Mouse (Mus musculus) forebrain, embryonic 16.5 days (tissue): ENCODE results near the gene Pkp4. TPM values are rescaled to one million over a fixed set of nuclear protein-coding genes. Genes with fewer than 3 reads are reported as not detected.
A peak's percentile ranks its signal among the peaks of the same experiment; 100 is the strongest.

Experiments
- ATAC-seq: fragments of 200-750 bp; cut with Nextera tagmentation; 2 replicates; pipeline ENCODE4 v1.8.0; 2017; ENCODE audit warnings: mild to moderate bottlenecking, moderate library complexity
- H3K27ac ChIP-seq: fragments of 300-500 bp; sonication (generic); 2 replicates; pipeline ENCODE4 v1.5.1; 2014; ENCODE audit warnings: low read length, control low read depth
- H3K27me3 ChIP-seq: fragments of 300-500 bp; sonication (generic); replicated peaks from 2 replicates; pipeline ENCODE4 v1.6.1; 2014; ENCODE audit warnings: low read length; ENCODE audit not compliant: control insufficient read depth, insufficient read depth
- H3K36me3 ChIP-seq: fragments of 300-500 bp; sonication (generic); 2 replicates; pipeline ENCODE4 v1.6.1; 2014; ENCODE audit not compliant: control insufficient read depth, insufficient read depth
- H3K4me1 ChIP-seq: fragments of 300-500 bp; sonication (generic); replicated peaks from 2 replicates; pipeline ENCODE4 v1.6.1; 2014; ENCODE audit warnings: low read length; ENCODE audit not compliant: control insufficient read depth, insufficient read depth
- H3K4me2 ChIP-seq: fragments of 300-500 bp; sonication (generic); 2 replicates; pipeline ENCODE4 v1.6.1; 2014; ENCODE audit warnings: mild to moderate bottlenecking, low read length, control low read depth
- H3K4me3 ChIP-seq: fragments of 300-500 bp; sonication (generic); replicated peaks from 2 replicates; pipeline ENCODE4 v1.5.1; 2014; ENCODE audit warnings: mild to moderate bottlenecking, low read length, control low read depth
- H3K9ac ChIP-seq: fragments of 300-500 bp; sonication (generic); replicated peaks from 2 replicates; pipeline ENCODE4 v1.6.1; 2014; ENCODE audit warnings: low read depth, low read length, control low read depth
- H3K9me3 ChIP-seq: fragments of 300-500 bp; sonication (generic); 2 replicates; pipeline ENCODE4 v1.6.1; 2016; ENCODE audit warnings: low read length; ENCODE audit not compliant: control insufficient read depth
- WGBS: fragments of 180-500 bp; shearing (Covaris S2); extraction: QIAGEN DNeasy Blood & Tissue Kit; methylation state at CpG from one replicate; pipeline ENCODE4 v1.1.7; 2014; 5-methylcytosine and 5-hydroxymethylcytosine counted together
- polyA plus RNA-seq: library from polyadenylated mRNA; unstranded; fragments of >200 nt; fragmentation: Nextera tagmentation; extraction: Ambion mirVana; gene quantifications from 2 replicates; pipeline ENCODE4 v1.2.1, GENCODE M21; 2015

Gene Pkp4
- polyA plus RNA-seq, 1 experiment from 2014 or later, result 26.3 TPM

DNA sequence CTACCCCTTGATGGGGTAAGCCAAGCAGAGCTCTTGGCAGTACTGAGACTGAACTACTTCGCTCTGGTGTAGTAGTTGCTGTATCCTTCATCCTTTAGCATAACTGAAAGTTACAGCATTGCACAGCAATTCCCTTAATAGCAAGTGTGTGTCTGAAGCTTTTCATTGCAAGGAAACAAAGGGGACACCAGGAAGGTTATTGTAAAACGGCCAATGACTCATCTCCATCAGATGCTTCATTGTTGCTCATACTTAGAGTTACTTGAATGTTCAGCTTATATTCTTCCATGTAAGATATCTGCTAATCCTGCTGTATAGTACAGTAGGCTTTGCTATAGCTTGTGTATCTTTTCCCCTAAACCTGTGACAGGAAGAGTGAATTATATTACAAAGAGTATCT, 128.8 kb downstream of the Pkp4 start:
- H3K27me3 ChIP-seq, result no peaks in the 10 kb centered on the region
- H3K27ac ChIP-seq, result no peak overlapping the region
- 70% methylated on average over 2 of the region's 2 CpGs for WGBS
- H3K4me3 ChIP-seq, result no peak overlapping the region
- H3K9ac ChIP-seq, result no peak overlapping the region
- no peak overlapping the region for H3K4me2 ChIP-seq
- H3K36me3 ChIP-seq, result no peaks in the 10 kb centered on the region
- 0 out of 2 replicates have a peak, but pooled peaks cover 4% of the 10 kb centered on the region for H3K4me1 ChIP-seq
- ATAC-seq, result no peak
- H3K9me3 ChIP-seq, result no peaks in the 10 kb centered on the region

DNA sequence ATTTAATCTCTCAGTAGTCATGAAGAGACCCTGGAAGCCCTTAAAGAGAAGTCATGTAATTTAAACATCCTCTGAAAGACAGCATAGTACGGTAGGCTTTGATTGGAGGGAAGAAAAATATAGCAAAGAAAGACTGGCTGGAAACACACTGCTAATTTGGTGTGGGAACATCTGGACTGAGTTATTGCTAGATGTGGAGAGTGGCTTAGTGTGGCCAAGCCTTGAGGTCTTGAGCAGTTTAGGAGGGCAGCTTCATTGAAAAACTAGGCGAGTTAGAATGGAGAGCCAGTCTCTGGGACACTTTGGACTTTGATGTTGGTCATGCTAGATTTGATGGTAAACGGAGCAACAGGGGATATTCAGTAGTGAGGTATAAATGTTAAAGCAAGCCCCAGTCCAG, 129.7 kb downstream of the Pkp4 start:
- ATAC-seq, result no peak
- WGBS, result 93% methylated on average over 3 of the region's 3 CpGs
- H3K4me2 ChIP-seq, result no peak overlapping the region

DNA sequence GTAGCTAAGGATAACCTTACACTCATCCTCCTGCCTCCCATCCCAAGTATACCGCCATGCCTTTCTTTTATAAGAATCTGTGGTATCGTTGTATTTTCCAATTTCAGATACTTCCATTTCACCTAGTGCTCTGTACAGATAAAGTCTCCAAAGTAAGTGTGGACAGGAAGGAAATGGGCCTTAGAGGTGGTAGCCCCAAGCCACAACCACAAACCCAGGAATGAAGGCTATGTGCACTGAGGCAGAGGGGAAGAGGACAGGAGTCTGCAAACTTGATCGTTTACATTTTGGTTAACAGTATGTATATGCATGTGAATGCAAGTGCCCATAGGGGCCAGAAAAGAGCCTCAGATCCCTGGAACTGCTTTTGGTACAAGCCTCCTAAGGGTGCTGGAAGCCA, 139.2 kb downstream of the Pkp4 start:
- Histone ChIP-seq H3K9me3 (no peaks in the 10 kb centered on the region), H3K4me1 (peaks cover 13% of the 10 kb centered on the region), H3K9ac (no peak overlapping the region), H3K36me3 (no peaks in the 10 kb centered on the region), H3K27ac (no peak overlapping the region), H3K4me2 (no peak overlapping the region), H3K27me3 (no peaks in the 10 kb centered on the region), H3K4me3 (no peak overlapping the region)
- WGBS, result 86% methylated on average over 3 of the region's 3 CpGs
- no peak for ATAC-seq

More for the DNA sequence above, 129.7 kb downstream of the Pkp4 start:
- H3K36me3 ChIP-seq, result no peaks in the 10 kb centered on the region
- H3K9me3 ChIP-seq, result no peaks in the 10 kb centered on the region
- no peaks in the 10 kb centered on the region for H3K27me3 ChIP-seq
- no peak overlapping the region for H3K4me3 ChIP-seq
- no peak overlapping the region for H3K27ac ChIP-seq
- 0 out of 2 replicates have a peak, but pooled peaks cover 2% of the 10 kb centered on the region for H3K4me1 ChIP-seq
- no peak overlapping the region for H3K9ac ChIP-seq

DNA sequence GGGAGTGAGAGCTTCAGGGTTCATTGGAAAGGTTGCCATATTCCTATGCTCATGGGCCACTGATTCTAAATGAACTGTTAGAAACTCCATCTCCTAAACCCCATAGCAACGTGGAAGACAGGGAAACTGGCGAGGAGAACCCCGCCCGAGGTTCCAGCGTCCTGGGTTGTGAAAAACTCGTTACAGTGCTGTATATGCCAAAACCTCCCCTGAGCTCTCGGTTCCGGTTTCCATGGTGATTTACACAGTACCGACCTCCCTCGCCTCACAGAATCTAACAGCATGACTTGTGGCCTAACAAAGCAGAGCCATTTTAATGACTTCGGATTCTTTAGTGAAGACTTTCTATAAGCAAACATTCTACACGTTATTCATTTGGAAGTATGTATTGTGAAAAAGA, 141.0 kb downstream of the Pkp4 start:
- Histone ChIP-seq H3K9me3 (no peaks in the 10 kb centered on the region), H3K27ac (no peak overlapping the region), H3K4me3 (no peak overlapping the region), H3K36me3 (0 out of 2 replicates have a peak, but pooled peaks cover 2% of the 10 kb centered on the region), H3K9ac (no peak overlapping the region), H3K4me1 (peaks cover 13% of the 10 kb centered on the region), H3K4me2 (peak overlapping the region; percentile 6; the same call in 1 of the 2 replicates), H3K27me3 (no peaks in the 10 kb centered on the region)
- ATAC-seq, result peak; percentile 86
- WGBS, result 8% methylated on average over 12 of the region's 12 CpGs

DNA sequence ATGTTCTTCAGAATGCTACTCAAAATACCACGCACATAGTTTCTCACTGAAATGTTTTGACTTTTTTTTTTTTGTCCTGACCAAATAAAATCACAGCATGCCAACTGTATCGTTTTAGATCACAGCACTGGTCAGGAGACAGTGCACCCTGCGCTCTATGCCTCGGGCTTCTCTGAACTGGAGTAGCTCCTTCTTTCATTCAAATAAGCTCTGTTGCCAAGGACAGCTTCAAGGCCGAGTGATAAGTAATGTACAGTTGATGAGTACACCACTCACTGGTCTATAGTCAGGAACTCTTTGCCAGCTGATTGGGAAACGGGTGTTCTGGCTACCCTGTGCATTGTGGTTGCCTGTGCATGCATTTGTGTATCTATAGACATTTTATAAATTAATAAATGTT, 141.8 kb downstream of the Pkp4 start:
- no peak overlapping the region for H3K9ac ChIP-seq
- no peak for ATAC-seq
- 43% methylated on average over 6 of the region's 6 CpGs for WGBS

DNA sequence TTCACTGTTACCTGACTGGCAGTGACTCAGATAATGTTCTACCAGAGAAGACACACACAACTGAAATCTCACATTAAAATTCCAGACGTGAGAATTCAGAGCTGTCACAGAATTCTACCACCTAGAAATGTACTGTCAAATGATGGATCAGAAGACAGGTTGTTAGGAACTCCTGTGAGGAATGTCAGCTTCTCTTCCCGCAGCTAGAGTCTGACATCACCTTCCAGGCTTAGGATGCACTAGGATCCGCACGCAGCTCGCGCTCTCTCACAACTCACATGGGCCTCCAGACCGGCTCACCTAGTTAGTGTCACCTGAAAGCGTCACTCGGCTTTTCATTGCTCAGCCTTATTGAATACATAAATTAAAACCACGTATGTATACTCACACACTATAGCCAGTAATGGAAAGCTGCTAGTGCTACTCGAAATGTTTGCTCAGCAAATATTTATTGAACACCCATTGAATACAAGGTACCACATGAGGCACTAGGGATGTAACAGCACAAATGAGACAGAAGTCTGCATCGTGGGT, 142.9 kb downstream of the Pkp4 start:
- Histone ChIP-seq H3K27me3 (no peaks in the 10 kb centered on the region), H3K4me1 (peaks cover 13% of the 10 kb centered on the region), H3K9me3 (no peaks in the 10 kb centered on the region), H3K36me3 (peaks cover 5% of the 10 kb centered on the region), H3K4me3 (no peak overlapping the region), H3K27ac (no peak overlapping the region), H3K9ac (no peak overlapping the region), H3K4me2 (no peak overlapping the region)
- peak; percentile 51; the same call in 1 of the 2 replicates for ATAC-seq
- 87% methylated on average over 12 of the region's 12 CpGs for WGBS

More for the DNA sequence above, 141.8 kb downstream of the Pkp4 start:
- no peaks in the 10 kb centered on the region for H3K9me3 ChIP-seq
- H3K27me3 ChIP-seq, result no peaks in the 10 kb centered on the region
- peaks cover 13% of the 10 kb centered on the region for H3K4me1 ChIP-seq
- H3K4me2 ChIP-seq, result no peak overlapping the region
- no peak overlapping the region for H3K27ac ChIP-seq
- peaks cover 2% of the 10 kb centered on the region; the same call in 1 of the 2 replicates for H3K36me3 ChIP-seq
- H3K4me3 ChIP-seq, result no peak overlapping the region

DNA sequence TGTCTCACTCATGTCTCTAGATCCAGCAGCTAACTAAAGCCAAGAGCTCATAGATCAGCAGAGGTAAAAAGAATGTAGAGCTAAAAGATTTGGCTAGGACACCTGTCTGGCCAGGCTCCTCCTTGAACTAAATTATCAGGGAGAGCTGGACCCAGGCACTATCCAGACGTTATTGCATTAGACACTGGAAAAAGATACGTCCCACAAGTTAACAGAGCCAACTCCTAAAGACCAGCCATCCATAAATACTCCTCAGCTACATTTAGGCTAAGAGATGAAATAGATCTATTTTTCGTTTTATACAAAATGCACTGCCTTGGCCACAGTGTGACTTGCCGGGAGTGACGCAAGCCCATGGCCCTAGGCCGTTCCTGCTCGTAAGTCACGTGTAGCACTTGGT, 146.7 kb downstream of the Pkp4 start:
- no peak overlapping the region for H3K4me2 ChIP-seq
- 95% methylated on average over 8 of the region's 8 CpGs for WGBS
- ATAC-seq, result no peak
- H3K9me3 ChIP-seq, result no peaks in the 10 kb centered on the region
- H3K4me3 ChIP-seq, result no peak overlapping the region
- H3K4me1 ChIP-seq, result peaks cover 6% of the 10 kb centered on the region; the same call in 1 of the 2 replicates
- H3K36me3 ChIP-seq, result peaks cover 5% of the 10 kb centered on the region
- no peaks in the 10 kb centered on the region for H3K27me3 ChIP-seq
- no peak overlapping the region for H3K9ac ChIP-seq
- H3K27ac ChIP-seq, result no peak overlapping the region

DNA sequence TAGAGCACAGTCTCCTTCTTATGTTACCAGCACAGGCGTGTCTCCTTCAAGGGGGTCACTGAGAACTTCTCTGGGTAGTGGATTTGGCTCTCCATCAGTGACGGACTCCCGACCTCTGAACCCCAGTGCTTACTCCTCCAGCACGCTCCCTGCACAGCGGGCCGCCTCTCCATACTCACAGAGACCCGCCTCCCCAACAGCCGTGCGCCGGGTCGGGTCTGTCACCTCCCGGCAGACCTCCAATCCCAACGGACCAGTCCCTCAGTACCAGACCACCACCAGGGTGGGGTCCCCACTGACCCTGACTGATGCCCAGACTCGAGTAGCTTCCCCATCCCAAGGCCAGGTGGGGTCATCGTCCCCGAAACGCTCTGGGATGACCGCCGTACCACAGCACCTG, 147.4 kb downstream of the Pkp4 start:
- ATAC-seq, result no peak
- Histone ChIP-seq H3K4me1 (peaks cover 2% of the 10 kb centered on the region; the same call in 1 of the 2 replicates), H3K9ac (no peak overlapping the region), H3K27me3 (no peaks in the 10 kb centered on the region), H3K36me3 (peaks cover 5% of the 10 kb centered on the region), H3K4me2 (no peak overlapping the region), H3K9me3 (no peaks in the 10 kb centered on the region), H3K27ac (no peak overlapping the region), H3K4me3 (no peak overlapping the region)
- WGBS, result 94% methylated on average over 19 of the region's 19 CpGs

DNA sequence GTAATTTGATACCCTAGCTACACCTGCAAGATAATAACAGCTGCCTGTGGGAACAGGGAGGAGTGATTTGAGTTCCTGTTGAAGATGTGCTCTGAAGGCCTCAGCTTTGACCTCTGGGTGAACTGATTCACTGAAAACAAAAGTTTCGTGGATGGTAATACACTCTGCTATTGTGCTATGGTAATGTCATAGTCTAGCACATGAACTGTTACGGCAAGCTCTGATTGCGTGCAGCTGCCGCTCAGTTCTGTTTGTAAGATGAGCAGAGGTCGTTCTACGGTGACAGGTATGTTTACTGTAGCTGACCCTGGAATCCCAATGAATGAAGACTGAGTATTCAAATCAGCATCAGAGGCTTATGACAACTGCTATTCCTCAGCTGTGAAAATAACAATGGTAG, 152.6 kb downstream of the Pkp4 start:
- Histone ChIP-seq H3K9ac (no peak overlapping the region), H3K4me3 (no peak overlapping the region), H3K4me1 (peaks cover 8% of the 10 kb centered on the region; the same call in 1 of the 2 replicates), H3K27ac (0 out of 2 replicates have a peak overlapping the region, but pooled peaks have one; percentile 25), H3K27me3 (no peaks in the 10 kb centered on the region), H3K36me3 (peaks cover 4% of the 10 kb centered on the region), H3K9me3 (no peaks in the 10 kb centered on the region; the same call in 1 of the 2 replicates), H3K4me2 (no peak overlapping the region)
- ATAC-seq, result peak; percentile 65
- WGBS, result 74% methylated on average over 6 of the region's 6 CpGs
